Mouse (Mus musculus): ENCODE data around the gene Fkbp8. TPM values are rescaled to one million over a fixed set of nuclear protein-coding genes. Genes with fewer than 3 reads are reported as not detected.
"Not testable (repeated sequence)": the region's sequence is repeated elsewhere in the genome, so short reads cannot be mapped to it uniquely, and the experiment has no call there.

The Fkbp8 gene
- total RNA-seq, 2 experiments from 2014 or later, result 133 to 138 TPM

DNA sequence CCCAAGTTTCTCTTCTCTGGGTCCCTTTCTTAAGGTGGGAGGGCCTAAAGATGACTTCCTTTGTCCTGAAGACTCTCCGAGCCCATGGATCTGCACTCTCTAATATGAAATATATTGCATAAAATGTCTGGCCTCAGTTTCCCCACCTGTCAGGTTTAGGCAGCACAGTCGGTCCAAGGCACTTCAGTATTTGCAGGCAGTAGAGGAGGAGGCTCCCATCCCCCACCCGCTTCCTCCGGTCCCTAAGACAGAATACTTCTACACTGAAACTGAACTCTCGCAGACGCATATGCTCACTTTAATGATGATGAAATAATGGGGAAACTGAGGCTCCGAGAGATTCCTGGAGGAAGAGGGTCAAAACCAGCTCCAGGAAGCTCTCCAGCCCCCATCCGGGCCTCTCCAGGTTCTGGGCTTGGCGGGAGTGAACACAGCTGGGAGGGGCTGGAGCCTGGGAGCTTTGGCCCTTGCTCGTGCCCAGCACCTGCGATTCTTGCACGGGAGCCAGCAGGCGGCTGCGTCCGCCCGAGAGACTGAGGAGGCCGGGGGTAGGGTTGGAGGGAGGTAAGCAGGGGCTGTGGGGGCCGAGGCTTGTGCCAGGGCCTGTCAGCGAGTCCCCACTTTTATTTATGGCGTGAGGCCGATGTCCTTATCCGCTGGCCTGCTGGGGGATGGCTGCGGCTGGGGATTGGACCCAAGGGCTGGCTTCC, 25.5 kb upstream of the Fkbp8 start:
- no peak for DNase-seq
- intact Hi-C loops (cut with DNase I), result loop anchor here (2.0 to 5.0 kb wide), 2 partner anchors 50 to 87 kb away; no protein-coding TSS in a partner anchor

DNA sequence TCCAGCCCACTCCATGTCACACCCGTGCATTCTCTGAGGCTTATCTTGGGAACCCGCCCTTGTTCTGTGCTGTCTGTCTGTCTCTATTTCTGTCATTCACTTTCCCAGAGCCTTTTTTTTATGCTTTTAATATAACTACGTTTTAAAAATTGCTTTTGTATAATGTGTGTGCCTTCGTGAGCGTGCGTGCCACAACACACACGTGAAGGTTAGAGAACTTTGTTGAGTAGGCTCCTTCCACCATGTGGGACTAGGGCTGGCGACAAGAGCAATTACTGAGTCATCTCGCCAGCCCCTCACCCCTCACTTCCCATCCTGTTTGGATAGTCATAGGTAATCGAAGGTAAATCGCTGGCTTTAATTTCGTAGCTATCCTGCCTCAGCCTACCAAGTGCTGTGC, 25.0 kb upstream of the Fkbp8 start:
- intact Hi-C loops (cut with DNase I), result loop anchor here (2.0 to 5.0 kb wide), 2 partner anchors 50 to 88 kb away; no protein-coding TSS in a partner anchor
- DNase-seq, result no peak

DNA sequence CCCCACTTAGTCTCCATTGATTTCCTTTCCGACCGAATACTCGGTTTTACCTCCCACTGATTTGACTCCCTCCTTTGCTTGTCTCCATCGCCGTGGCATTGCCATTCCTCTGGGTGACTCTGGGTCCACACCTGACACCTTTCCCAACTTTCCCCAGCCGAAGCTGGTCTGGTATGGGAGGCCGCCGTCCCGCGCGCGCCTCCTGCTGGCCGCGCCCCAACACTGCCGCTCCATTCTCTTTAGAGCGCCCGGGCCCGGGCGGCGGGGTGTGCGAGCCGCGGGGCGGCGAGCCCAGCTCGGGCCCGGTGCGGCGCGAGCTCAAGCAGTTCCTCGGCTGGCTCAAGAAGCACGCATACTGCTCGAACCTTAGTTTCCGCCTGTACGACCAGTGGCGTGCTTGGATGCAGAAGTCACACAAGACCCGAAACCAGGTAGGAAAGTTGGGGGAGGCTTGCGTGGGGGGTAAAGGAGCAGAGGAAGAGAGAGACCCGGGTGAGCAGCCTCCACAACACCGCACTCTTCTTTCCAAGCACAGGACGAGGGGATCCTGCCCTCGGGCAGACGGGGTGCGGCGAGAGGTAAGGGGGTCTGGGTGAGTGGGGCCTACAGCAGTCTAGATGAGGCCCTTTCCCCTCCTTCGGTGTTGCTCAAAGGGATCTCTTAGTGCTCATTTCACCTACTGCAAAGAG, 24.3 kb upstream of the Fkbp8 start:
- intact Hi-C loops (cut with DNase I), result loop anchor here (1.0 to 5.0 kb wide), 3 partner anchors 51 to 120 kb away; no protein-coding TSS in a partner anchor
- peak; percentile 75 to 76 for DNase-seq

DNA sequence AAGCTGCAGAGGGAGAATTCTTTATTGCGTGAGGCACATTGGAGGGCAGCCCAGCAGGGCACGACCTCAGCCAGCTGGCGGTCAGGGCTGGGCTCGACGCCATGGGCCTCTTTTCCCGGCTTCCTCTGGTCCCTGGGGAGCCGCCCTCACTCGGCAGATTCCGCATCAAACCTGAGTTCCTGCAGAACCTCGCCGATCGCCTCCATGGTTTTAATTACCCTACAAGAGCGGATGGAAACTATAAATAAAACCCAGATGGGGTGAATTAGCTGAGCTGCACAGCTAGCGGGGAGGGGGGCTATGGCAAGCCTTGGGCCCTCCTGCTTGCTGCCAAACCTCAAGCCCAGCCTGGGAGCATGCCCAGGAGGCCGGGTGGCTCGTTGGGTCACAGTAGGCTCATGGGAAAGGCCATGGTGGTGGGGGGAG, 23.2 kb upstream of the Fkbp8 start:
- DNase-seq, result peak; percentile 71 to 74
- intact Hi-C loops (cut with DNase I), result loop anchor here (5.0 kb wide), 1 partner anchor 52 kb away; no protein-coding TSS in a partner anchor

DNA sequence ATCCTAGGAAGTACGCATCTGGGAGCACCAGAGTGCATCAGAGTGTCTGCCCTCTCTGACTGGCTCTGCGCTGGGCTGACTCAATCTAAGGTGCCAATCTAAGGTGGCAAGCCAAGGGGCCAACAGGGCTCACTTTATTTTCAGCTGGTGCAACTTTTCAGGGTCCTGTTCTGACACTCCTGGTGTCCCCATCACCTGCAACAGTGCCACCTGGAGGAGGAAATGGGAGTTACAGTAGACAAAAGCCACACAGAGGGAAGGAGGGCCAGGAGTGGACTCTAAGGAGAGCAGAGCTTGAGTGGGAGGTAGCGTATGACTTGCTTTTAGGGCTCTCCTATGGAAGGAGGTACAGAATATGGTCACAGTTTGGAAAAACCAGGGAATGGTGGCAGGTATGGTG, 22.7 kb upstream of the Fkbp8 start:
- peak; percentile 80 for DNase-seq
- intact Hi-C loops (cut with DNase I), result loop anchor here (5.0 kb wide), 2 partner anchors 53 to 82 kb away; no protein-coding TSS in a partner anchor

DNA sequence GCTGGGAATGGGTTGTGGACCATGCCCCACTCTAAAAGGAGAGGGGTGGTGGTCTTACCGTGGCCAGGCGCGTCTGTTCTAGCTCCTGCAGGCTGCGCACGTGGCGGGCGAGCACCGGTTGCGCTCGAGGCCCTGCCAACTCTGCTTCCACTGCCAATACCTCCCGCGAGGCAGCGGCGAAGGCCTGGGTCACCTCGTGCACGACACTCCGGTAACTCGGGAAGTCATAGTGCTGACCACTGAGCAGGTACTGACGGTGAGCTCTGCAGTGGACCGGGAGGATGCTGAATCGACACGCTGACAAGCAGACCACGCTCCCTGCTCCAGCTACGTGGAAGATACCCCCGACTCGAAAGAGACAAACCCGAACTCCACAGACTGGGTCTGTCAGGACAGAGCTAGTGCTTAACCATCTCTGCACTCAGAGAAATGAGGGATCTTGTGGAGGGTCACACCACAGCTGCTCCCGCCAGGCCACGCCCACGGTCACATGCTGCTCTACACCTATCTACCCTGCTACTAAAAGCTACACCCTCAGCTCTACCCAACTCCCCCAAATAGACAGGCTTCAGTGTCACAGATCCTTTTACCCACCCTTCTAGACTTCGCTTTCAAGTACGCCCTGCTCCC, 21.7 kb upstream of the Fkbp8 start:
- intact Hi-C loops (cut with DNase I), result loop anchor here (5.0 kb wide), 1 partner anchor 81 kb away; no protein-coding TSS in a partner anchor
- no peak for DNase-seq

DNA sequence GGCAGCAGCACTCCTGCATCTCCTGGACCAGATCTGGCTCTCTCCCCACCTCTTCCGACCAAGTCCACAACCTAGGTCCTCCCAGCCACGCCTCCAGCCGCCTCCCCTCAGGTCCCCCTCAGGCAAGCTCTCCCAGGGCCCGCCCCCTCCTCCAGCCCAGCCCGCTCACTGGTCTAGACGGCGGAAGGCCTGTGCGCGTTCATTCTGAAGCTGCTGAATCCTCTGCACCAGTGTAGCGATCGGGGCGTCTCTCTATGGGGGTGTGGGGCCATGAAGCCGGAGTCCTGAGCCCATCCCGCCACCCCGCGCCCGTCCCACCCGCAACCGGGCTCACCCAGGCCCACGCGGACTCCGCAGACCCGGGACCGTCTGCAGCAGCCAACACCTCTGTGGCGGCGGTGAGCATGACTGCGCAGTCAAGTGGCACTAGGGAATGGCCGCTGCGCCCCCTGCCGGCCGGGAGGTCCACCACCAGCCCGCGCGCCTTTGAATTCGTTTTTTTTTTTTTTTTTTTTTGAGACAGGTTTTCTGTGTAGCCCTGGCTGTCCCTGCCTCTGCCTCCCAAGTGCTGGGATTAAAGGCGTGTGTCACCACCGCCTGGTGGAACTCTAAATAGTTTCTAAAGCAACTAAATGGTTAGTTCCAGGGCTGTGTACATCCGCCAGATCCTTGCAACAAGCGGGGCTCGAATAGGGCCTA, 21.0 kb upstream of the Fkbp8 start, which contains the start of gene Rex1bd:
TSS of gene Rex1bd (minus strand) at position 425 of the 699 bp plus-strand sequence.
- intact Hi-C loops (cut with DNase I), result loop anchor here (5.0 kb wide), 1 partner anchor 81 kb away; no protein-coding TSS in a partner anchor
- DNase-seq, result peak; percentile 94 to 97

DNA sequence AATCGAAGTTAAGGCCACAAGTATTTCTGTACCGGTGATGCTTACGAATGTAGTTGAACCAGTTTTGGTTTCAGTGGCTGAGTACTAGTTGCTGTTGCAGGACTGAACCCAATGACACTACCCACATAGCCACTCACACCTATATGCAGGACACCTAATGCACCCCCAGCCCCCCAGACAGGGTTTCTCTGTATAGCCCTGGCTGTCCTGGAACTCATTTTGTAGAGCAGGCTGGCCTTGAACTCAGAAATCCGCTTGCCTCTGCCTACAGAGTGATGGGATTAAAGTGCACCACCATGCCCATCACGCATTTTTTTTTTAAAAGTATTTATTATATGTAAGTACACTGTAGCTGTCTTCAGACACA, 20.5 kb upstream of the Fkbp8 start:
- intact Hi-C loops (cut with DNase I), result loop anchor here (5.0 kb wide), 1 partner anchor 80 kb away; no protein-coding TSS in a partner anchor
- no peak for DNase-seq

DNA sequence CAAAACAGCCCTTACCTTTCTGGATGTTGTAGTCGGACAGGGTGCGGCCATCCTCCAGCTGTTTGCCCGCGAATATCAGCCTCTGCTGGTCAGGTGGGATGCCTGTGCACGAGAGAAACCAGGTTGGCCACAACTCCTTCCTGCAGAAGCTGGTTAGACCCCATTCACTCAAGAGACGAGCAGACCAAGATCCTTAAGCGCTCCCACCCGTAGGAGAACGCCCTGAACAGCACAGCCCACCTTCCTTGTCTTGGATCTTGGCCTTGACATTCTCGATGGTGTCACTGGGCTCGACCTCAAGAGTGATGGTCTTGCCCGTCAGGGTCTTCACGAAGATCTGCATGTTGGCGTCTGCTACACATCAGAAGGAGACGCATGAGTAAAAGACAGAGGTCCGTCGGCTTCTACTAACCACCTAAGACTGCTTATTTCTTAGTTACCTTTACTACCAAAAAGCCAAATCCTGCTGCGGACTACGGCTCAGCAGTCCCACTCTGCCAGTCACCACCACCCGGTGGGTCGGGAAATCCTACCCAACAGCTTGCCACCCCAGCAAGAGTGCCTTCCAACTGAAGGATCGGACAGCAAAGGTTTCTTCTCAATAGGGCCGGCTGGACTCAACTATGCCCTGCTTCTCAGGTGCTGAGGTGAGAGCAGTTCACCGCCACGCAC, 18.1 kb upstream of the Fkbp8 start:
- no peak for DNase-seq
- intact Hi-C loops (cut with DNase I), result loop anchor here (5.0 kb wide), 1 partner anchor 78 kb away; no protein-coding TSS in a partner anchor

DNA sequence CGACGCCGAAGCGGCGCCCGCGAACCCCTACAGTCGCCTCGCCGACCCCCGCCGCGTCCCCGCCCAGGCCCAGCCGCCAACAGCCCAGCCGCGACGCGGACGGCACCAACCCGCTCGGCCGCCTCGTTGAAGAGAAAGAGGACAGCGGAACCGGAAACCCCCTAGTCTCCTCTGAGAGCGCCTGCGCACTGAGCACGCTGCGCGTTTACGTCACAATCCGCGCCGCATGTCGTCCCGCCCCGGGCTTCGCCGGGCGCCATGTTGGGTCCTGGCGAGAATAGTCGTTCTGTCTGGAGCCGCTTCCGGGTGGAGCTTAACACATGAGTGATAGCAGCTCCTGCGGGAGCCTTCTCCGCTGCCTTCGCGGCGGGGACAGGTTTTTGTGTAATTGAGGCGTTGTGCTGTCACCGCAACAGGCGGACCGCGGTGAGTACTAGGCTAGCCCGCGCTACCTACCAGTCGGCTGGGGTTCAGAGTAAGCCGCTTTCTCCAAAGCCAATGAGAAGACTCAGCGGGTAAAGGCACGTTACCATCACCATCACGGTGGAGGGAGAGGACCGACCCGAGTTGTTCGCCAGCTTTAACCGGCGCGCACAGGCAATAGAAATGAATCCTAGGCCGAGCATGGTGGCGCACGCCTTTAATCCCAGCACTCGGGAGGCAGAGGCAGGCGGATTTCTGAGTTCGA, 17.2 kb upstream of the Fkbp8 start, which contains the start of gene Uba52:
TSS of gene Uba52 (minus strand) at position 574 of the 688 bp plus-strand sequence.
- intact Hi-C loops (cut with DNase I), result loop anchor here (1.0 to 2.0 kb wide), 2 partner anchors 12 to 28 kb away; partner anchors contain the start of gene Ell
- DNase-seq, result peak; percentile 95 to 98

DNA sequence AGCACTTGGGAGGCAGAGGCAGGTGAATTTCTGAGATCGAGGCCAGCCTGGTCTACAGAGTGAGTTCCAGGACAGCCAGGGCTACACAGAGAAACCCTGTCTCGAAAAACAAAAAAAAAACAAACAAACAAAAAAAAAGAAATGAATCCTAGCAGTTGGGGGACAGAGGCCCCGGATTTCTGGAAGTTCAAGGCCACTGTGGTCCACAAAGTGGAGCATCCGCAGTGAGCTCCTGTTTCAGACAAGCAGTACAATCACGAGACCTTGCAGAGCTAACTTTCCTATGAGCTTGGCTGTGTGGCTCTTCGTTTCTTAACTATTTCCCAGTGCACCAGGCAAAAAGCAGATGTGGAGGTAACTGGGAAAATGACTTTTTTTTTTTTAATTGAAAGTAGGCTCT, 16.4 kb upstream of the Fkbp8 start:
- DNase-seq, result not testable (repeated sequence)
- intact Hi-C loops (cut with DNase I), result loop anchor here (2.0 kb wide), 1 partner anchor 28 kb away; the partner anchor contains the start of gene Ell

DNA sequence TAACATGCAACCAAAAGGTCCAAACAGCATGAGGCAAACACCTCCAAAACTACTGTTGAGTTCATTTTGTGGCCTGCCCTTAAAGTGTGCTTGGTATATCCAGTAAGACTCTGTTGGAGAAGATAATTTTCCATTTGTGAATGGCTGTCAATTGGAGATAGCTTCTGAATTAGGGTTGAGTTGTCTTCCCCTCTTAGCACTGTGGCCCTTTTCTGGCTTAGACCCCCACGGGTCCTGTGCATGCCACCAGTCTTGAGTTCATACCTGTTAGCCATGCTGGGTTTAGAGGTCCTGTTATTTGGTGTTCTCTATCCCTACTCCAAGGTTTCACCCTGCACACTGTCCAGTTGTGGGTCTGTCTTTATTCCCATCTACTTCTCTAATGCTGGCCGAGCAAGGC, 15.8 kb upstream of the Fkbp8 start:
- no peak for DNase-seq
- intact Hi-C loops (cut with DNase I), result loop anchor here (2.0 kb wide), 1 partner anchor 27 kb away; the partner anchor contains the start of gene Ell

DNA sequence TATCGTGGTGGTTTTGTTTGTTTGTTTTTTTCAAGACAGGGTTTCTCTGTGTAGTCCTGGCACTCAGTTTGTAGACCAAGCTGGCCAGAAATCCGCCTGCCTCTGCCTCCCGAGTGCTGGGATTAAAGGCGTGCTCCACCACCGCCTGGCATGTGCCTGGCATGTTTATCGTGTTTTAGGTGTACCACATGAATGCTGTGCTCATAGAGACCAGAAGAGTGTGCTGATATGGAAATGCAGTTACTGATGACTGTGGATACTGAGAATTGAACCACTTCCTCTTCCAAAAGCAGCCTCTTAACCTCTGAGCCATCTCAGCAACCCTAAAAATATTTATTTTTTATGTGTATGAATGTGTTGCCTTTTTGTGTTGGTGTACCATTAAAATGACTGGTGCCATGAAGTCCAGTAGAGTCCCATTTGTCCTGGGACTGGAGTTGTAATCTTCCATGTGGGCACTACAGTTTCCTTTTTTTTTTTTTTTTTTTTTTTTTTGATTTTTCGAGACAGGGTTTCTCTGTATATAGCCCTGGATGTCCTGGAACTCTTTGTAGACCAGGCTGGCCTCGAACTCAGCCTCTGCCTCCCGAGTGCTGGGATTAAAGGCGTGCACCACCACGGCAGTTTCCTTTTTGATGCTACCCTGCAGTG, 15.1 kb upstream of the Fkbp8 start:
- no peak for DNase-seq
- intact Hi-C loops (cut with DNase I), result no loop called here

DNA sequence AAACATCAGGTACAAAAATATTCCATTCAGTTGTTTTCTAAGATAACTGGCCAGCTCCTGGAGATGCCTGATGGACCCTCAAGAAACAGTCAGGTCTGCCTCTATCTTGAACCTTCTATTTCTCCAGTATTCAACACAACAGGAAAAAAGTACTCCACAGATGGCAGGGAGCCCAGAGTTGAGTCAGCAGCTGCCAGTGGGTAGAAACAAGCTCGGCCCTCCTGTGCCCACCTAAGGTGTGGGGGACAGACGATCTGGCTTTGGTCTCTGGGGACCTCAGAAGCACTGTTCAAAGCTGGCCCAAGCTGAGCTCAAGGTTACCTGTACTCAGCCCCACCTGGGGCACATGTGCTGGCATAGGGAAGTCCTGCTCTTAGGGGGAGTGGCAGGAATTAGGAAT, 14.1 kb upstream of the Fkbp8 start:
- no peak for DNase-seq
- intact Hi-C loops (cut with DNase I), result no loop called here

DNA sequence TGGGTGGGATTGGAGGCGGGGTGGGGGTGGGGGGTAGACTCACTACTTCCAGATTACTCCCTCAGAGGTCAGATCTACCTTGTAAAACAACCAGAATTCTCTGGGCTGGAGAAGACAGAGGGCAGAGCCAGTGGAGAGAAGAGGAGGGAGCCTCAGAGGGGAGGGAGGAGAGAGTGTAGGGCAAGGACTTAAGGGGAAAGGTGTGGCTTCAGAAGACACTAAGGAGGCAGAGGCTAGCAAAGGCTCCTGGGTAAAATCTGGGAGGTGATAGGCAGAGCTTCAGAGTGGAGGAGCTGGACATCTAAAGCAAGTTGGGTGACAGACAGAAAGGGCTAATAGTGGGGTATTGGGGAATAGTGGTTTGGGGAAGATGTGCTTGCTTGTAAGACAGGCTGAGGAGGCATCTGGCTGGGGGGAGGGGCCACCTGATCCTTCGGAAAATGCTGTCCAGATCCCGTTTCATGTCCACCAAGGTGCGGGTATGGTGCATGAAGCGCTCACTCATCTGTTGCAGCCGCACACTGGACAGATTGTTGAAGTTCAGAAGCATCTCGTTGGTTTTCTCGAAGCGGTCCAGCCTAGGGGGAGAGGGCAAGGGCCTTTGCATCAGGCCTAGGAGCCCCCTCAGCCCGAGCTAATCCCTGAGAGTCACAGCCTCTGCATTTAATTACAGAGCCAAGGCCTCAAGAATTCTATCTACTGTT, 9.4 kb upstream of the Fkbp8 start:
- no peak for DNase-seq
- intact Hi-C loops (cut with DNase I), result no loop called here

DNA sequence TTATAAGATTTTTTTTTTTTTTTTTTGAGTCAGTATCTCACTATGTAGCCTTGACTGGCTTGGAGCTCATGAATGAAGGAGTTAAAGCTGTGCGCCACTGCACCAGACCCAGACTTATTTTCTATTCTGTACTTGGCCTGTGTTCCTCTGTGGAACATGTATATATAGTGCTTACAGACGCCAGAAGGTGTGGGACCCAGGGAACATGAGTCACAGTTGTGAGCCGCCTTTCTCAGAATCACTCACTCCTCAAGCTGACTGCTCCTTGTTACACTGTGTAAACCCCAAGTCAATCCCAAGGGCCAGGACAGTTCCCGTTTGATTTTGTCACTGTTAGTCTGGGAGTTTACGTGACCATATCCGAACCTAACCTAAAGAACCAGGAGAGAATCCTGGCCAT, 8.5 kb upstream of the Fkbp8 start:
- intact Hi-C loops (cut with DNase I), result no loop called here

DNA sequence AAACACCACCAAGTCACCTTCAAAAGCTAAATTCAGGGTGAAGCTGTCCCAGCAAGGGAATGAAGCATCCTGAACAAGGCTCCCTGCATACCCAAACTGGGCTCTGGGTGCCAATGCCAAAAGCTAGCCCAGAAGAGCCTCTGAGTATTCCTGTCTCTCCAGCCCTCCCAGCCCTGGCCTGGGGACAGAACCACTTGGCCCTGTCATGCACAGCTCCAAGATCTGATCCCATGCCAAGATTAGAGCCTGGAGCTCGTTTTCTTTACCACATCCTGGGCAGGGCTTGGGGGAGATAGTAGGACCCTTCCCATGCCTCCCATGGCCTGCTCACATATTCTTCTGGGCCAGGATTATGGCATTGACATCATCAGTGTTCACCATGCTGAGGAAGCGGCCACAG, 7.9 kb upstream of the Fkbp8 start:
- intact Hi-C loops (cut with DNase I), result no loop called here
- no peak for DNase-seq

More for the DNA sequence above, 8.5 kb upstream of the Fkbp8 start:
- DNase-seq, result no peak

Data from heart, postnatal 36 days (tissue).